Mouse (Mus musculus): ENCODE data around the gene Slit3.

Gene Slit3

GRCm38 (mm10) chr11:35198537-35199088, 77.6 kb downstream of the Slit3 start:
- no peak for DNase-seq (ENCODE audit: low read depth, low spot score)

- peak; percentile 71 for DNase-seq (ENCODE audit: low read depth, low spot score)
Measured at GRCm38 (mm10) chr11:35202332-35202731, 81.3 kb downstream of the Slit3 start.

- no peak for DNase-seq (ENCODE audit: low read depth, low spot score)
Measured at GRCm38 (mm10) chr11:35203673-35204072, 82.6 kb downstream of the Slit3 start.

- DNase-seq (ENCODE audit: low read depth, low spot score), result no peak
Measured at GRCm38 (mm10) chr11:35204084-35204483, 83.1 kb downstream of the Slit3 start.

- no peak for DNase-seq (ENCODE audit: low read depth, low spot score)
Measured at GRCm38 (mm10) chr11:35210728-35211682, 90.0 kb downstream of the Slit3 start.

- DNase-seq (ENCODE audit: low read depth, low spot score), result peak; percentile 32
Measured at GRCm38 (mm10) chr11:35224025-35224424, 103.0 kb downstream of the Slit3 start.

GRCm38 (mm10) chr11:35231361-35232090, 110.5 kb downstream of the Slit3 start:
- peak; percentile 92 for DNase-seq (ENCODE audit: low read depth, low spot score)

- DNase-seq (ENCODE audit: low read depth, low spot score), result peak; percentile 43
Measured at GRCm38 (mm10) chr11:35232321-35232720, 111.3 kb downstream of the Slit3 start.

- DNase-seq (ENCODE audit: low read depth, low spot score), result peak; percentile 70
Measured at GRCm38 (mm10) chr11:35241379-35241778, 120.4 kb downstream of the Slit3 start.

GRCm38 (mm10) chr11:35243597-35243996, 122.6 kb downstream of the Slit3 start:
- DNase-seq (ENCODE audit: low read depth, low spot score), result no peak

GRCm38 (mm10) chr11:35244526-35244925, 123.5 kb downstream of the Slit3 start:
- DNase-seq (ENCODE audit: low read depth, low spot score), result peak; percentile 63

- peak; percentile 32 for DNase-seq (ENCODE audit: low read depth, low spot score)
Measured at GRCm38 (mm10) chr11:35246623-35247022, 125.6 kb downstream of the Slit3 start.

- DNase-seq (ENCODE audit: low read depth, low spot score), result no peak
Measured at GRCm38 (mm10) chr11:35248088-35248487, 127.1 kb downstream of the Slit3 start.

- DNase-seq (ENCODE audit: low read depth, low spot score), result no peak
Measured at GRCm38 (mm10) chr11:35250871-35251418, 129.9 kb downstream of the Slit3 start.

GRCm38 (mm10) chr11:35251910-35252309, 130.9 kb downstream of the Slit3 start:
- no peak for DNase-seq (ENCODE audit: low read depth, low spot score)

- DNase-seq (ENCODE audit: low read depth, low spot score), result peak; percentile 67
Measured at GRCm38 (mm10) chr11:35257351-35257750, 136.3 kb downstream of the Slit3 start.

- DNase-seq (ENCODE audit: low read depth, low spot score), result peak; percentile 82
Measured at GRCm38 (mm10) chr11:35261562-35262087, 140.6 kb downstream of the Slit3 start.

GRCm38 (mm10) chr11:35262289-35262941, 141.4 kb downstream of the Slit3 start:
- DNase-seq (ENCODE audit: low read depth, low spot score), result peak; percentile 84

- DNase-seq (ENCODE audit: low read depth, low spot score), result no peak
Measured at GRCm38 (mm10) chr11:35264749-35265148, 143.7 kb downstream of the Slit3 start.

- no peak for DNase-seq (ENCODE audit: low read depth, low spot score)
Measured at GRCm38 (mm10) chr11:35270396-35270795, 149.4 kb downstream of the Slit3 start.

GRCm38 (mm10) chr11:35273416-35273815, 152.4 kb downstream of the Slit3 start:
- DNase-seq (ENCODE audit: low read depth, low spot score), result no peak
